Comparison of ENCODE assay signal across 12 mouse cellular contexts in the genomic region with DNA sequence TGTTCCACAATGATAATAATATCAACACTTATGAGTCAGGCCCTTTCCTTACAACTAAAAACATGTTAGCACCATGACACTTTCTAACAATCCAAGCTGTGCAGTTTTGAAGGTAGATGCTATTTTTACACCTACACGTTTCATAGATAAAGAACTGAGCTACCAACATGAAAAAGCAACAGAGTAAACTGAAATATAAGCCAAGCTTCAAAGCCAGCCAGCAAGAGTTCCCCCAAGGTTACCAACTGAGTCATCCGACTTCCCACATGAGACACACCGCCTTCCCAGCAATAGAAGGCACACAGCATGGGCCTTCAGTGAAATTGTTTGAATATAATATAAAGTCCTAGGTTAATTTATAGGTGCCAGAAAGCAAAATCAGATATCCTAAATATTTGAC.
"Had no signal": no experiment of that assay in that cellular context is flagged by ENCODE, and none has a peak within 500 bp of the region (broad histone marks: within the 10 kb centered on the region; RNA-seq: fewer than 3 reads in every experiment).

No protein-coding gene starts in this region.

- H3K9ac ChIP-seq: liver, embryonic 15.5 days; neural tube, embryonic 13.5 days had no signal

- H3K4me2 ChIP-seq: liver, embryonic 11.5 days; liver, embryonic 15.5 days; neural tube, embryonic 13.5 days had no signal

- H3K36me3 ChIP-seq: limb, embryonic 10.5 days; liver, embryonic 15.5 days; neural tube, embryonic 13.5 days had no signal

- DNase-seq: kidney, postnatal 25 days; lung, adult 2 months; lung, postnatal 36 days; midbrain, embryonic 14.5 days; retina, postnatal 1 day; right cerebral cortex, postnatal 25 days; thymus, postnatal 4 days had no signal

- H3K27me3 ChIP-seq: liver, embryonic 15.5 days; neural tube, embryonic 13.5 days had no signal

- ATAC-seq: lung, postnatal 0 days had no signal

- H3K4me3 ChIP-seq: limb, embryonic 10.5 days; liver, embryonic 15.5 days; neural tube, embryonic 13.5 days had no signal

- H3K9me3 ChIP-seq: limb, embryonic 10.5 days; liver, embryonic 15.5 days; neural tube, embryonic 13.5 days had no signal

- H3K27ac ChIP-seq: limb, embryonic 10.5 days; liver, embryonic 15.5 days; neural tube, embryonic 13.5 days had no signal

- H3K4me1 ChIP-seq: limb, embryonic 10.5 days; liver, embryonic 15.5 days; neural tube, embryonic 13.5 days had no signal
